Mouse (Mus musculus) stomach, postnatal 0 days (tissue): ENCODE results near the gene Stra6.

Experiments
- CTCF ChIP-seq: IDR thresholded peaks from 2 replicates; pipeline ENCODE4 v1.5.1; 2016; ENCODE audit warnings: antibody characterized with exemption, low read depth, mild to moderate bottlenecking, moderate library complexity
- EP300 ChIP-seq: optimal IDR thresholded peaks from 2 replicates; pipeline ENCODE3; 2016; ENCODE audit warnings: antibody characterized with exemption

GRCm38 (mm10) chr9:58043496-58044017 lies 20.0 kb upstream of the Stra6 start:
- TF ChIP-seq EP300 (no peak), CTCF (no peak)
